Mouse (Mus musculus) midbrain, embryonic 11.5 days (tissue): ENCODE measurements around the gene Grik3. TPM values are rescaled to one million over a fixed set of nuclear protein-coding genes. Genes with fewer than 3 reads are reported as not detected.

Experiments used
- ATAC-seq: fragments of 200-750 bp; cut with Nextera tagmentation; 2 replicates; pipeline ENCODE4 v1.8.0; 2017; ENCODE audit warnings: moderate TSS enrichment, moderate library complexity; ENCODE audit not compliant: low FRiP score
- DNase-seq: peaks from one replicate; pipeline ENCODE4 v3.0.0; 2015; ENCODE audit warnings: low spot score; ENCODE audit errors: missing footprints
- H3K27ac ChIP-seq: fragments of 300-500 bp; sonication (generic); 2 replicates; pipeline ENCODE4 v1.5.1; 2014; ENCODE audit warnings: low read depth, low read length
- H3K27me3 ChIP-seq: fragments of 300-500 bp; sonication (generic); 2 replicates; pipeline ENCODE4 v1.6.1; 2014; ENCODE audit warnings: mild to moderate bottlenecking, low read length, moderate library complexity, mixed read lengths; ENCODE audit not compliant: control insufficient read depth, insufficient read depth
- H3K36me3 ChIP-seq: fragments of 300-500 bp; sonication (generic); 2 replicates; pipeline ENCODE4 v1.6.1; 2014; ENCODE audit warnings: mild to moderate bottlenecking, low read length, moderate library complexity, mixed read lengths; ENCODE audit not compliant: control insufficient read depth, insufficient read depth
- H3K4me1 ChIP-seq: fragments of 300-500 bp; sonication (generic); 2 replicates; pipeline ENCODE4 v1.6.1; 2014; ENCODE audit warnings: low read length; ENCODE audit not compliant: control insufficient read depth, insufficient read depth
- H3K4me2 ChIP-seq: fragments of 300-500 bp; sonication (generic); 2 replicates; pipeline ENCODE4 v1.6.1; 2014; ENCODE audit warnings: mild to moderate bottlenecking, moderate library complexity
- H3K4me3 ChIP-seq: fragments of 300-500 bp; sonication (generic); 2 replicates; pipeline ENCODE4 v1.5.1; 2014; ENCODE audit warnings: low read depth, low read length
- H3K9ac ChIP-seq: fragments of 300-500 bp; sonication (generic); 2 replicates; pipeline ENCODE4 v1.6.1; 2014; ENCODE audit warnings: low read length
- H3K9me3 ChIP-seq: fragments of 300-500 bp; sonication (generic); 2 replicates; pipeline ENCODE4 v1.6.1; 2016; ENCODE audit warnings: low read length; ENCODE audit not compliant: control insufficient read depth
- WGBS: fragments of 180-500 bp; shearing (Covaris S2); extraction: QIAGEN DNeasy Blood & Tissue Kit; methylation state at CpG from one replicate; pipeline ENCODE4 v1.1.7; 2014; 5-methylcytosine and 5-hydroxymethylcytosine counted together
- polyA plus RNA-seq: library from polyadenylated mRNA; unstranded; fragments of >200 nt; fragmentation: Nextera tagmentation; extraction: Ambion mirVana; gene quantifications from 2 replicates; pipeline ENCODE4 v1.2.1, GENCODE M21; 2014

The Grik3 gene
- polyA plus RNA-seq, 1 experiment from 2014 or later: 0.60 TPM

DNA sequence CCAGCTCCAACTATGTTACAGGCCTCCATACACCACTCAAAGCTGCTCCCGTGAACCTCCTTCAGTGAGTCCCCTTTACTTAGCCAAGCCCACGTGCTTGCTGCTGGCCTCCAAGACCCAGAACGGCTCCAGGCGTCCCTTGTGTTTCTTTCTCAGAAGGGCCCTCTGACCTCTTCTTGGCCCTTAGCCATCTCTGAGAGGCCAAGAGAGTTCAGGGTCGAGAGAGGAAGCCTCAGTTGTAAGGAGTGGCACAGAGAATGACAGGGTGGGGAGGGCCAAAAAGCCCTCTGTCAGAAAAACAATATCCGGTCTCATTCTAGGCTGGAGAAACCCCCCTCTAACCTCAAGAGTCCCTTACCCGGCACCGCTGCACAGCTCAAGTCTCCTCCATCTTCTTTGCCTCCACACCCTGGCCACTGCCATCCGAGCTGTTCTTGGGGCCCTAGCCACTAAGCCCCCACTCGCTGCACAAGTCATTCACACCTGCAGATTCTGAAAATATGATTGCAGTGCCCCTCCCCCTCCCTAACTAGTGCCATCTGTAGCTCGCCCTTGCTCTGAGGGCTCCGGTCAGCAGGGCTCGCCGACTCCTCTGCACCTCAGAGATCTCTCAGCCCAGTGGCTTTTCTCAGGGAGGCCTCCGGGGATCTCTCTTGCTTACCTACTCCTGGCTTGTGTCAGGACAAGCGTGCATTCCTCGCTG is 73.7 kb downstream of the Grik3 start:
- Histone ChIP-seq H3K4me3 (no peak overlapping the region), H3K36me3 (no peaks in the 10 kb centered on the region), H3K27me3 (no peaks in the 10 kb centered on the region), H3K27ac (no peak overlapping the region), H3K4me1 (peaks cover 3% of the 10 kb centered on the region; the same call in 1 of the 2 replicates), H3K9ac (no peak overlapping the region), H3K4me2 (no peak overlapping the region), H3K9me3 (no peaks in the 10 kb centered on the region)
- no peak for ATAC-seq
- 62% methylated on average over 17 of the region's 17 CpGs for WGBS
- no peak for DNase-seq

DNA sequence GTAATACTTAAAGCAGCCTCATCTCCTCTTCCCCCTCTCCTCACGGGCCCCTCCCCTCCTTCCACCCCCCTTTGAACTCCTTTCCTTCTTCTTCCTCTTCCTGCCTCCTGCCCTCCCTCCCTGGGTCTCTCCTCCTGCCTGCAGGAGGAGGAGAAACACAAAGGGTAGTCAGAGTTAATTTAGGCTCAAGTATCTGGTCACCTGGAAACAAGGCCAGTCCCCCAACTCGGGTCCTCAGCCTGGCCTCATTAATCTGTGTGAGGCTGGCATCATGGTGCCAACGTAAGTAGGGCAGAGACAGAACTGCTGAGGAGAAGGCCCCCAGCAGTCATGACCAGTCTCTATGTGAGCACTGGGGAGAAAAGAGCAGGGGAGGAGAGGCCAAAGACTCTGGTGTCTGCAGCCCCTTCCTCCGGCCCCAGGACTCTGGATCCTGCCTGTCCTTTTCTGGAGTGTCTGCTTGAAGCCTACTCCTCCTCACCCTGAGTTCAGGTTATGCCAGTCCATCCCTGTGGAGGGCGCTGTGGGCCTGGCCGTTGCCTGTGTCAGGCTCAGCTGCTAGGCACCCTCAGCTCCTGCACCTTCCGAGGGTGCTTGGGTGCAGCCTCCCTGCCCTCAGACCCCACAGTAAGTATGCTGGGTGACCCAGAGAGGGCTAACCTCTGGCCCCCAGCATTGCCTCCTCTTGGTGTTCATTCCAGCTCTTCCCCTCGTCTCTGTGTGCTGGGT is 75.4 kb downstream of the Grik3 start:
- Histone ChIP-seq H3K9ac (no peak overlapping the region), H3K9me3 (no peaks in the 10 kb centered on the region), H3K27ac (no peak overlapping the region), H3K4me2 (no peak overlapping the region), H3K4me1 (peaks cover 3% of the 10 kb centered on the region; the same call in 1 of the 2 replicates), H3K4me3 (no peak overlapping the region), H3K36me3 (no peaks in the 10 kb centered on the region), H3K27me3 (no peaks in the 10 kb centered on the region)
- no peak for DNase-seq
- ATAC-seq: no peak
- 46% methylated on average over 8 of the region's 8 CpGs for WGBS

DNA sequence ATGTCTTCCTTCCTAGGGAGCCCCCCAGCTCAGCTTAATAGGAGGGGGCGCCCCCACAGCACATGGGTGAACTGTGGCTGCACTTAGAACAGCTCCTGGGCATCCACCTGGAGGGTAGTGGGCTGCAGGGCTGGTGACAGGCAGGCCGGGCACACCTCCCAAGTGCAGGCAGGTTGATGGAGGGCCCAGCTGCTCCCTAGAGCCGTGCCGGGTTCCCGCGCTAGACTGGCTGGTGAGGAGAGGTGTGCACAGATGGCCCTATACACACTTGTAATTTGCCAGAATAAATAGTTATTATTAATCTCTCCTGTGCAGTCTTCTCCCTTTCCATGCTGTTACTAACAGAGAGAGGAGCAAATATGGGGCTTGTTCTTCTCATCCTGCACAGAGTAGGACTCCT is 77.7 kb downstream of the Grik3 start:
- 91% methylated on average over 6 of the region's 6 CpGs for WGBS
- ATAC-seq (no peak), DNase-seq (no peak)
- Histone ChIP-seq H3K9me3 (no peaks in the 10 kb centered on the region), H3K9ac (no peak overlapping the region), H3K4me2 (no peak overlapping the region), H3K4me3 (no peak overlapping the region), H3K4me1 (peaks cover 7% of the 10 kb centered on the region), H3K27ac (no peak overlapping the region), H3K36me3 (no peaks in the 10 kb centered on the region), H3K27me3 (no peaks in the 10 kb centered on the region)

DNA sequence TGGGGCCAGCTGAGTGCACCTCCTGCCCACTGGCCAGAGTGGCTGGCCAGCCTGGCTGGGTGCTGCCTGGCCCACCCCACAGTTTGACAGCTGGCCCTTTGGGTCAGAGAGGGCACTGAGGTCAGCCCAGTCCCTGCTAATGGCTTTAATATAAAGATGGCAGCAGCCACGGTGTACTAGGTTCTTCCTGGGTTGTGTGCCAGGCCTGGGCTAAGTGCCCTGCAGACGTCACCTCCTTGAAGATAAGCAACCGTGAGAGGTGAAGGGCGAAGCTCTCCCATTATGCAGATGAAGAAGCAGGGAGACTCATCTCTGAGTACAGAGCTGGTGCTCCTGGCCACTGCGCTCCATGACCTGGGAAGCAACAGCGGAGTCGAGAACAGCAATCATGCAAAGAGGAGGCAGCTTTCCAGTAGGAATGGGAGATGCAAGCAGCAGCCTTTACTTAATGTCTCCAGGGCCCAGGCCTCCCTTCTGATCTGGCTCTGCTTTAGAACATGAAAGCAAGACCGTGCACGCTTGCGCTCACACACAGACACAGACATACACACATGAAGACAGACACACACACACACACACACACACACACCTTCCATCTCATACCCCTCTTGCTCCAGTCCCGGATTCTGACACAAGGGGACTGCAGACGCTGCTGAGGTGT is 81.3 kb downstream of the Grik3 start:
- Histone ChIP-seq H3K36me3 (no peaks in the 10 kb centered on the region), H3K27me3 (no peaks in the 10 kb centered on the region), H3K4me1 (peaks cover 5% of the 10 kb centered on the region), H3K4me2 (no peak overlapping the region), H3K9ac (no peak overlapping the region), H3K9me3 (no peaks in the 10 kb centered on the region), H3K4me3 (no peak overlapping the region), H3K27ac (no peak overlapping the region)
- ATAC-seq: no peak
- WGBS: 35% methylated on average over 12 of the region's 12 CpGs
- DNase-seq: peak; percentile 82

DNA sequence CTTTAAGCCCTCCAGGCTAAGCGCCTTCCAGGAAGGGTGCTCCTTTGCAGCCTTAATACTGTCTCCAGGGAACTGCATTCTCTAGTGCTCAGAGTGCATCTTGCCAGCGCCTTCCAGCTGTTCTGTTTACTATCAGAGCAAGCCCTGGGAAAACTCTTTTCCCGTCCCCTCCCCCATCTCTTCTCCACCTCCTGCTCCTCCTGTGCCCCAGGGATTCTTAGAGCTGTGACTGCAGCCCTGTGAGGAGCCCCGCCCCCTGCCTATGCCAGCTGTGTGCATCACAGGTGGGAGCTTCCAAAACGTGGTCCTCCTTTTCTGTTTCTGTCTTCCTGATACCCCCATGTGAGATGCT is 81.8 kb downstream of the Grik3 start:
- no peak for DNase-seq
- ATAC-seq: 0 out of 2 replicates have a peak, but pooled peaks have one; percentile 11
- 4% methylated on average over 5 of the region's 5 CpGs for WGBS
- H3K9me3 ChIP-seq: no peaks in the 10 kb centered on the region
- H3K36me3 ChIP-seq: no peaks in the 10 kb centered on the region
- no peak overlapping the region for H3K27ac ChIP-seq
- no peaks in the 10 kb centered on the region for H3K27me3 ChIP-seq
- no peak overlapping the region for H3K4me3 ChIP-seq
- no peak overlapping the region for H3K4me2 ChIP-seq
- no peak overlapping the region for H3K9ac ChIP-seq
- peaks cover 5% of the 10 kb centered on the region for H3K4me1 ChIP-seq

DNA sequence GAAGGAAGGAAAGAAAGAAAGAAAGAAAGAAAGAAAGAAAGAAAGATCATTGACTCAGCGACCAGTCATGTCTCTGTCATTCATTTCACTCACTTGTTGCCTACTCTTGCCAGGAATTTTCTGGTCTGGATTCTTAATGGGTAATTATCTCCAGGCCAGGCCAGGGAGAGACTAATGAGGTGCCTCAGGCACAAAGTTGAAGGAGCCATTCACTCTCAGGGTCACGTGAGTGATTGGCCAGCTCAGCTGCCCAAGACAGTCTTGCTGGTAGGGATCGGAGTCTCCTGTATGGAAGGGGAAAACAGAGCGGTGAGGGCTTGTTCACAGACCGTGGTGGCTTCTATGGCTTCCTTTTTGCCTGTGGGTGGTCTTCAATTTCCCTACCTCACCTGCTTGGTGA is 82.5 kb downstream of the Grik3 start:
- peaks cover 5% of the 10 kb centered on the region for H3K4me1 ChIP-seq

DNA sequence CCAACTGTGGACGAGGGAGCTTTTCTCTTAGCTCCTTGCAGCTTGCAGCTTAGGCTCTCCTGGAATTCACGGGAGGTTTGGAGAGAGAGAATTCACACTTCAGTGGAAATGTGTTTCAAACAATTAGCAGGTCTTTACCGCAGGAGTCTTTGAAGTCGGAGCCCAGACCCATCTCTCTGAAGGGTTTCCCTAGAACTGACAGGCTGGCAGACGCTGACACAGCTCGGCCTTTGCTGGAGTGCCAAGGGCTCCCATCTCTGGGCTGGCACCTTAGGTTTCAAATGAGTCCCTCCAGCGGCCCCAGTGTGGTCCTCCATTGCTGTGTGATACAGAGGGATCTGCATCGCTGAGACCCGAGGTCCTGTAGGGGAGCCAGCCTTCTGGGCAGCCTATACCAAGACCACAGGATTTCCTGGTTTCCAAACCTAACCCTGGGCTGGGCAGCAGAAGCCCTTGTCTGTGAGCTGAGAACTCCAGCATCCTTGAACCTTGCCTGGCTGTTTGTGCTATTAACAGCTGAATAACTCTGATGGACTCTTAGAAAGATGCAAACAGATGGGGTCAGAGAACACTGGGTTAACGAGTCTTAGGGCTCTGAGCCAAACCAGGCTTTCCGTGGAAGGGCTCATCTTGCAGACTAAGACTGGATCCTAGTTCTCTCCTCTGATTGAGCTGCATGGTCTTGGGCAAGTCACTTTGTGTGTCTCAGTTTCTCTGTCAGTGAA is 83.6 kb downstream of the Grik3 start:
- DNase-seq: no peak
- 27% methylated on average over 11 of the region's 11 CpGs for whole genome bisulfite sequencing

More for the DNA sequence above, 82.5 kb downstream of the Grik3 start:
- Histone ChIP-seq H3K9ac (no peak overlapping the region), H3K4me2 (no peak overlapping the region), H3K27ac (no peak overlapping the region), H3K9me3 (no peaks in the 10 kb centered on the region), H3K36me3 (no peaks in the 10 kb centered on the region), H3K4me3 (no peak overlapping the region), H3K27me3 (no peaks in the 10 kb centered on the region)
- ATAC-seq (no peak), DNase-seq (no peak)
- WGBS: 44% methylated on average over 5 of the region's 5 CpGs

DNA sequence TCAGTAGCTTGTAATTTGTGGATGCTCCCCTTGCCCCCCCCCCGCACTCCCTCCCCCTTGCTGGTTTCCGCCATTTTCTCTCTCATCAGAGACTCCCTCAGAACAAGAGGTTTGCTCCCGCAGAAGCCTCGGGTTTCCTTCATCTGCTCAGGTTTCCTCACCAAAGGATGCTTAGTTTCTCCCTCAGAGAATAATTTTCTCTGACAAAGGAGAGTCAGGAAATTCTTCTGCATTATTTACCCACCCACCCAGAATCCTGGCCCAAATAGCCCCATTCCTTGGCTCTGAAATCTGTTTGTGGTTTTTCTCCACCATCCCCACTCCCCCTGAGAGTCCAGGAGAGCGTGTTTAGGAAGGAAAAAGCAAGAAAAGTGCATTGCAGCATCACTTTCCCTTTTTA is 89.8 kb downstream of the Grik3 start:
- no peak overlapping the region for H3K9ac ChIP-seq
- H3K4me2 ChIP-seq: no peak overlapping the region
- DNase-seq (no peak), ATAC-seq (no peak)
- H3K27me3 ChIP-seq: no peaks in the 10 kb centered on the region
- no peaks in the 10 kb centered on the region for H3K36me3 ChIP-seq
- H3K4me3 ChIP-seq: no peak overlapping the region
- H3K27ac ChIP-seq: no peak overlapping the region
- WGBS: 52% methylated on average over 5 of the region's 5 CpGs
- no peaks in the 10 kb centered on the region for H3K4me1 ChIP-seq
- no peaks in the 10 kb centered on the region for H3K9me3 ChIP-seq

More for the DNA sequence above, 83.6 kb downstream of the Grik3 start:
- no peak for ATAC-seq
- H3K4me1 ChIP-seq: peaks cover 5% of the 10 kb centered on the region
- no peak overlapping the region for H3K27ac ChIP-seq
- no peak overlapping the region for H3K4me2 ChIP-seq
- no peaks in the 10 kb centered on the region for H3K27me3 ChIP-seq
- no peak overlapping the region for H3K9ac ChIP-seq
- H3K36me3 ChIP-seq: no peaks in the 10 kb centered on the region
- H3K9me3 ChIP-seq: no peaks in the 10 kb centered on the region
- H3K4me3 ChIP-seq: no peak overlapping the region
